In genomic region chr14:23169346-23169745, GRCm38 (mm10) we compare ENCODE assay signal across 12 mouse cellular contexts.
"Had no signal": no experiment of that assay in that cellular context is flagged by ENCODE, and none has a peak within 500 bp of the region (broad histone marks: within the 10 kb centered on the region; RNA-seq: fewer than 3 reads in every experiment).

No protein-coding gene starts in this region.

- DNase-seq: liver, postnatal 0 days; lung, adult 2 months; lung, postnatal 14 days; lung, postnatal 36 days; retina, postnatal 1 day; right cerebral cortex, adult 18-20 months; right cerebral cortex, postnatal 25 days; right cerebral cortex, postnatal 4 days; spleen, adult 18-20 months; thymus, adult 18-20 months; thymus, postnatal 14 days; thymus, postnatal 36 days had no signal
